Mouse (Mus musculus) midbrain, embryonic 16.5 days (tissue): Measurements from ENCODE around the gene Chpf2. TPM values are rescaled to one million over a fixed set of nuclear protein-coding genes. Genes with fewer than 3 reads are reported as not detected.

Experiments
- ATAC-seq: fragments of 200-750 bp; cut with Nextera tagmentation; 2 replicates; pipeline ENCODE4 v1.8.0; 2017; ENCODE audit warnings: moderate TSS enrichment
- H3K27ac ChIP-seq: fragments of 300-500 bp; sonication (generic); 2 replicates; pipeline ENCODE4 v1.5.1; 2014; ENCODE audit warnings: mild to moderate bottlenecking, low read length, mixed read lengths
- H3K27me3 ChIP-seq: fragments of 300-500 bp; sonication (generic); 2 replicates; pipeline ENCODE4 v1.6.1; 2014; ENCODE audit warnings: low read depth, low read length, mixed read lengths; ENCODE audit not compliant: control insufficient read depth, insufficient read depth
- H3K36me3 ChIP-seq: fragments of 300-500 bp; sonication (generic); 2 replicates; pipeline ENCODE4 v1.6.1; 2014; ENCODE audit warnings: mild to moderate bottlenecking, low read length, moderate library complexity, mixed read lengths; ENCODE audit not compliant: control insufficient read depth, insufficient read depth
- H3K4me1 ChIP-seq: fragments of 300-500 bp; sonication (generic); 2 replicates; pipeline ENCODE4 v1.6.1; 2014; ENCODE audit warnings: mild to moderate bottlenecking, low read length, mixed read lengths; ENCODE audit not compliant: control insufficient read depth, insufficient read depth
- H3K4me2 ChIP-seq: fragments of 300-500 bp; sonication (generic); 2 replicates; pipeline ENCODE4 v1.6.1; 2014; ENCODE audit warnings: mild to moderate bottlenecking, low read length, mixed read lengths
- H3K4me3 ChIP-seq: fragments of 300-500 bp; sonication (generic); 2 replicates; pipeline ENCODE4 v1.5.1; 2014; ENCODE audit warnings: low read depth, mild to moderate bottlenecking, low read length, moderate library complexity, mixed read lengths
- H3K9ac ChIP-seq: fragments of 300-500 bp; sonication (generic); 2 replicates; pipeline ENCODE4 v1.6.1; 2014; ENCODE audit warnings: low read depth, low read length, mixed read lengths
- H3K9me3 ChIP-seq: fragments of 300-500 bp; sonication (generic); replicated peaks from 2 replicates; pipeline ENCODE4 v1.6.1; 2014; ENCODE audit warnings: mild to moderate bottlenecking, low read length, mixed read lengths; ENCODE audit not compliant: control insufficient read depth, poor library complexity, severe bottlenecking
- WGBS: fragments of 180-500 bp; shearing (Covaris S2); extraction: QIAGEN DNeasy Blood & Tissue Kit; methylation state at CpG from one replicate; pipeline ENCODE4 v1.1.7; 2014; 5-methylcytosine and 5-hydroxymethylcytosine counted together
- polyA plus RNA-seq: library from polyadenylated mRNA; unstranded; fragments of >200 nt; fragmentation: Nextera tagmentation; extraction: Ambion mirVana; gene quantifications from 2 replicates; pipeline ENCODE4 v1.2.1, GENCODE M21; 2015

Chpf2 gene
- polyA plus RNA-seq, 1 experiment from 2014 or later = 23.3 TPM

DNA sequence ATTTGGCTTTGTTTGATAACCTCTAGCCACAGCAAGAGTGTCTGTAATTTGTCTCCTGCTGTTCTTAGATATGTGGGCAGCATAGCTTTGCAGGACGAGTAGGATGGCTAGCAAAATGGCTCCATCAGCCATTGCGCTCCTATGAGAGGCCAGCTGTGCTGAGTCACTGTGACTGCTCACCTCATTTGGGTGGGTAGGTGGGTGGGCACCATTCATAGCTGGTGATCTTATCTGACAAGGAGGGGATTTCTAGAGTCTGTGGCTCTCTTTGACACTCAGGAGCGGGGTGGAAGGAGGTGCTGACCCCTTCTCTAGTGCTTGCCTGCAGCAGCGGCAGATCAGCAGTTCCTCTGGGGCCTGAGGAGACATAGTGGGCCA, 648 bp downstream of the Chpf2 start:
- peak; percentile 12; the same call in 1 of the 2 replicates for ATAC-seq
- H3K27me3 ChIP-seq = no peaks in the 10 kb centered on the region
- peaks cover 17% of the 10 kb centered on the region for H3K4me1 ChIP-seq
- no peaks in the 10 kb centered on the region for H3K9me3 ChIP-seq
- peaks cover 10% of the 10 kb centered on the region for H3K36me3 ChIP-seq
- 31% methylated on average over 4 of the region's 4 CpGs for WGBS
- peak overlapping the region; percentile 84 for H3K27ac ChIP-seq
- H3K9ac ChIP-seq = peak overlapping the region; percentile 90
- H3K4me3 ChIP-seq = peak overlapping the region; percentile 81
- peak overlapping the region; percentile 84 for H3K4me2 ChIP-seq

- Histone ChIP-seq H3K9ac (no peak overlapping the region), H3K27ac (no peak overlapping the region), H3K4me3 (no peak overlapping the region), H3K4me2 (no peak overlapping the region), H3K36me3 (peaks cover 28% of the 10 kb centered on the region), H3K27me3 (no peaks in the 10 kb centered on the region), H3K4me1 (peaks cover 17% of the 10 kb centered on the region), H3K9me3 (no peaks in the 10 kb centered on the region)
- no peak for ATAC-seq
- WGBS = 87% methylated on average over 20 of the region's 20 CpGs
These were observed 3.3 kb downstream of the Chpf2 start for GRCm38 (mm10) chr5:24589511-24590500.

GRCm38 (mm10) chr5:24591268-24591721, 4.8 kb downstream of the Chpf2 start:
- Histone ChIP-seq H3K4me3 (no peak overlapping the region), H3K9me3 (no peaks in the 10 kb centered on the region), H3K36me3 (peaks cover 32% of the 10 kb centered on the region), H3K4me2 (no peak overlapping the region), H3K27ac (no peak overlapping the region), H3K9ac (no peak overlapping the region), H3K27me3 (no peaks in the 10 kb centered on the region), H3K4me1 (peaks cover 29% of the 10 kb centered on the region)
- 28% methylated on average over 23 of the region's 23 CpGs for WGBS
- ATAC-seq = no peak

DNA sequence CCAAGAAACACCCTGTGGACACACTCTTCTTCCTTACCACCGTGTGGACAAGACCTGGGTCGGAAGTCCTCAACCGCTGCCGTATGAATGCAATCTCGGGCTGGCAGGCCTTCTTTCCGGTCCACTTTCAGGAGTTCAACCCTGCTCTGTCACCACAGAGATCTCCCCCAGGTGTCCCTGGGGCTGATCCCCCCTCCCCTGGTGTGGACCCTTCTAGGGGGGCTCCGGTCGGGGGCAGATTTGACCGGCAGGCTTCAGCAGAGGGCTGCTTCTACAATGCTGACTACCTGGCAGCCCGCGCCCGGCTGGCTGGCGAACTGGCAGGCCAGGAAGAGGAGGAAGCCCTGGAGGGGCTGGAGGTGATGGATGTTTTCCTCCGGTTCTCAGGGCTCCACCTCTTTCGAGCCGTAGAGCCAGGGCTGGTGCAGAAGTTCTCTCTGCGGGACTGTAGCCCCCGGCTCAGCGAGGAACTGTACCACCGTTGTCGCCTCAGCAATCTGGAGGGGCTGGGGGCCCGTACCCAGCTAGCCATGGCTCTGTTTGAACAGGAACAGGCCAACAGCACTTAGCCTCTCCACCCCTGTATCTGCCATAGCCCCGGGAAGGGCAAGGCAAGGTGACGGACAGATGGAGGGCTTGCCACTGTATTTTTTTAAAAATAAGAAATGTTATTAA, 5.4 kb downstream of the Chpf2 start:
- Histone ChIP-seq H3K4me1 (peaks cover 35% of the 10 kb centered on the region), H3K36me3 (peaks cover 32% of the 10 kb centered on the region), H3K4me3 (no peak overlapping the region), H3K4me2 (no peak overlapping the region), H3K9me3 (no peaks in the 10 kb centered on the region), H3K27ac (no peak overlapping the region), H3K27me3 (no peaks in the 10 kb centered on the region), H3K9ac (0 out of 2 replicates have a peak overlapping the region, but pooled peaks have one; percentile 20)
- WGBS = 62% methylated on average over 24 of the region's 24 CpGs
- ATAC-seq = no peak

- no peak overlapping the region for H3K27ac ChIP-seq
- no peaks in the 10 kb centered on the region for H3K9me3 ChIP-seq
- peaks cover 32% of the 10 kb centered on the region for H3K36me3 ChIP-seq
- H3K4me2 ChIP-seq = no peak overlapping the region
- H3K27me3 ChIP-seq = no peaks in the 10 kb centered on the region
- H3K4me3 ChIP-seq = no peak overlapping the region
- no peak for ATAC-seq
- 71% methylated on average over 21 of the region's 21 CpGs for WGBS
- no peak overlapping the region for H3K9ac ChIP-seq
- peaks cover 35% of the 10 kb centered on the region for H3K4me1 ChIP-seq
These were observed 6.1 kb downstream of the Chpf2 start for GRCm38 (mm10) chr5:24592471-24593160.

DNA sequence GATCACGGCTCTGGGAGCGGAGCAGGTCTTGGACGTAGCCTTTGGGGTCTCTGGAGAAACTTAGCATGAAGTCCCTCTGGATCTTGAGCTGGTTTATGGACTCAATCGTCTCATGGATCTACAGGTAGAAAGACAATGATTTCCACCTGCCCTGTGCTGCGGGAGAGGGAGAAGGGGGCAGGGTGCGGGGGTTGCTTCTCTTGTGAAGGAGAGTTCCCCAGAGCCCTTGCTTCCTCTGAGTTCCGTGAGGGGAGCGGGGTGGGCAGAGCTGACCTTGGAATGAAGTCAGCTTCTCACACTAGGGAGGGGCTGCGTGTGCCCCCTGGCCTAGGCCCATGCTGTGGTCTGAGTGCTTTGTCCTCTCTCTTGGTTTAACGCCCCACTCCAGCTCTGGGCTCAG, 6.7 kb downstream of the Chpf2 start:
- Histone ChIP-seq H3K27me3 (no peaks in the 10 kb centered on the region), H3K4me2 (no peak overlapping the region), H3K4me1 (peaks cover 35% of the 10 kb centered on the region), H3K27ac (no peak overlapping the region), H3K4me3 (no peak overlapping the region), H3K9ac (no peak overlapping the region), H3K9me3 (no peaks in the 10 kb centered on the region), H3K36me3 (peaks cover 32% of the 10 kb centered on the region)
- 87% methylated on average over 10 of the region's 10 CpGs for WGBS
- ATAC-seq = no peak

- no peak for ATAC-seq
- H3K9me3 ChIP-seq = no peaks in the 10 kb centered on the region
- peaks cover 34% of the 10 kb centered on the region for H3K4me1 ChIP-seq
- H3K4me2 ChIP-seq = no peak overlapping the region
- H3K36me3 ChIP-seq = peaks cover 32% of the 10 kb centered on the region
- WGBS = 65% methylated on average over 10 of the region's 10 CpGs
- no peak overlapping the region for H3K9ac ChIP-seq
- H3K27ac ChIP-seq = no peak overlapping the region
- no peak overlapping the region for H3K4me3 ChIP-seq
- no peaks in the 10 kb centered on the region for H3K27me3 ChIP-seq
These were observed 7.4 kb downstream of the Chpf2 start for GRCm38 (mm10) chr5:24593928-24594327.

- Histone ChIP-seq H3K9me3 (no peaks in the 10 kb centered on the region), H3K4me2 (no peak overlapping the region), H3K36me3 (peaks cover 32% of the 10 kb centered on the region), H3K4me3 (no peak overlapping the region), H3K4me1 (peaks cover 38% of the 10 kb centered on the region), H3K9ac (no peak overlapping the region), H3K27me3 (no peaks in the 10 kb centered on the region), H3K27ac (no peak overlapping the region)
- ATAC-seq = no peak
- 92% methylated on average over 5 of the region's 5 CpGs for WGBS
These were observed 7.8 kb downstream of the Chpf2 start for GRCm38 (mm10) chr5:24594346-24594745.
